Mouse (Mus musculus) CD4-positive, CD25-positive, alpha-beta regulatory T cell, adult 2 months (primary cell): ENCODE measurements around the gene Poc1b.

ENCODE experiments used
- DNase-seq: peaks from one replicate; pipeline ENCODE4 v3.0.0-alpha.2; 2012; ENCODE audit warnings: low read depth, low spot score

The Poc1b gene

DNA sequence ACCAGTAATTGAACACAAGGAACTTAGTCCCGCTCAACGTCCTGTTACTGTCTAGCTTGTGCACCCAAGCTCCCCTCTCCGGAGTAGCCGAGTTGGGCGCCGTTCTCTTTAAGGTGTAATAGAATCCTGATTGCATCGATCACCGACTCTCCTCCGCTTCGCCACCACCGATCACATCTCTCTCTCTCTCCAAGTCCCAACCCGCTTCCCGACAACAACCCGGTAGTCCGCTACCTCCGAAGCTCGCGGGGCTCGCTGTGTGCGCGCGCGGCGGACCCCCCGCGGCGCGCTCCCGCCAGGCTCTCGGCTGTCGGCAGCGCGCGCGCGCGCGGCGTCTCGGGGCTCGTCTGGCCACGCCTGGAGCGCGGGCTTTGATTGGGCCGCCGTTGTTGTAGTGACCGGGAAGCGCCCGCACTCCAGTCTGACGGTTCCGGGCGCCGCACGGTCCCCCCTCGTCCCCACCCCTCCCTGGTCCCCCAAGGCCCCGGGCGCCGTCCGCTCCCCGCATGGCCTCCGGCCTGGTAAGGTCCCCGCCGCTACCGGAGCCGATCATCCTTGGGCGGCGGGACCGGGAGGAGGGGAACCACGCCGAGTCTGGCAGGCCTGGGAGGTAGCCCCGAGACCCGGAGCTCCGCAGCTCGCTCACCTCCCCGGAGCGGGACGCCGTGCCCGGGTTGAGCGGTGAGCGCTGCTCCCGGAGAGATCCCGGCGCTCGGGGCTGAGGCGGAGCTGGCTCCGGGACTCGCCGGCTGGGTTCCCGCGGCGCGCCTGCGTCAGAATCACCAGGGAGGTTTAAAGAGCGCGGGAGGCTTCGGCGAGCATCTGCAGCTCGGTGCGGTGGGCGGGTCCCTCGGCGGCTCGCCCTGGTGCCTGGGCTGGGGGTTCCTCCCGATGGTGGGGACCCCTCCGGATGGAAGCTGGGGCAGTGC is at the start of gene Poc1b:
TSS of gene Poc1b (plus strand) at position 334 of the 929 bp plus-strand sequence.
- DNase-seq: peak; percentile 85

DNA sequence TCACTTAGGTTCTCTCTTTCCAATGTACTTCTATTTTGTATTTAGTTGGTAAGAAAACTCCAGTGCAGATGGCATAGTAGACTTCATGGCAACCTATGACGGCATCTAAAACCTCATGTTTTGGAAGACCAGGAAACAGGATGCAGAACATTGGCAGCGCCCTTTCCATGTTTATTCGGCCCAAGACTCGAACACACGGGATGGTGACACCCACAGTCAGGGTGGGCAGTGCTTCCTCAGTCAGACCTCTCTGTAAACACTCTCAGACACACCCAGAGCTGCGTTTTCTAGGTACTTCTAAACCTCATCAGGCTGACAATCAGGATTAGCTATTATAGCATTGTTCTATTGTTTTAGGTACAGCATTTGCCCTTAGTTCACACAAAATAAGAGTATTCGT is 46.2 kb upstream of the Poc1b start:
- no peak for DNase-seq

DNA sequence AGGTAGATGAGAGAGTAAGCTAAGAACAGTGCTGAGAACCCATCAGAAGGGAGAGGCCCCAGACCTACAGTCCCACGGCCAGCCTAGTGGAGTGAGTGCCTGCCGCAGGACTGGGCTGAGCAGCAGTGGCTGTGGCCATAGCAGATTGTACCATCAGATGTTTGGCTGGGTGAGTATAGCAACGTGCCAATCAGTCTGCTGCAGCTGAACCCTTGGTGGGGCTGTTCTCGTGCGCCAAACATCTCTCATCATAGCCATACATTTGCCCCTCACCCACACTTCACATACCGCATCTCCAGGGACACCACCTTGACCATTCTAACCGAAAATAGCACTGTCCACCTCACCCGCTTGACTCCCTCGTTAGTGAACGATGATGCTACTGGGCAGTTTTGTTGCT is 45.4 kb upstream of the Poc1b start:
- DNase-seq: no peak

DNA sequence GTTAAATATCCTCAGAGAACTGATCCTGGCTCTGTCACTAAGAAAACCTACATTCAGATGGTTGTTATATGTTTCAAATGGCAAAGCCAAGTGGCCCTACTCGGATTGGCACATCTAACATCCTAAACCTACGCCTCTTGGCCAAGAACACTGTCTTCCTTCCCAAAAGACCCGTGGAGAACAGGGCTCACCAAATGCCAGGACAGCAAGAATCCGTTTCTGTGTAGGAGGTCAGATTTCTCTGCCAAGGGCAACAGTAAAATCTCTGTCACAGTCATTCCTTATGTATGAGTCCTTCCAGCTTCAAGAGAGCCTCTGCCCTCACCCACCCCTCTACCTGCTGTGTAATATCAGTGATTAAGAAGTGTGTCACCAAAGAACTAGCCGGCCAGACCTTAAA is 44.3 kb upstream of the Poc1b start:
- no peak for DNase-seq

DNA sequence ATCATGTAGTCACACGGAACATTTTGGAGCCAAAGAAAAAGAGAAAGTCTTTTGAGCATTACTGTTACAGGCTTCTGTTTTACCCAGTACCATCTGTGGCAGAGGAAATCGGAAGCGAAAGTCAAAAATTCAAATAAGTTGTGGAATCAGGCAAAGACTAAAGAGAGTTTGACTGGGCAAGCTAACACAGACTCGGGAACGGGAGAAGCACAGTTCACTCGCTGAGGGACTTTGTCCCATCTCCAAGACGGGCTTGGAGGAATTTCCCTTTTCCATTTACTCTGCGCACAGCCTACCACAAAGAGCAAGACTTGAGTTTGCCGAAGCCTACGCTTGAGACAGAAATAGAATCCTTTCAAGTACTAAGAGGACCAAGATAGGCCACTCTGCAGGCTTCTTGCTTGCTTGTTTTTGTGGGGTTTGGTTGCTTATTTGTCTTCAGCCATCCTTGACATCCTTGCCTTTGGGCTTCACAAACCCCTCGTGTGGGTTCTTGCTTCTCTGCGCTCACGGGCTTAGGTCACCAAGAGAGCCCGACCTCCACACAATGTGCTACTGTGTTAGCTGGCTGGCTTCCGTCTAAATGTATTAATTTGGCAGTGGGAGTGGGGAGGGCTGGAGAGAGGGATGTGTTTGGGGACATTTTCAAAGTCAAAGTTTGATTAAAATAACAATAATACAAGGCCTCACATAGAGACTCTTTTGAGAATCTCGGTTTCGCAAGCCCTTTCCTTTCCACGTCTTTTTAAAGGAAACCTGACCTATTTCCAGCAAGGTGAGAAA is 30.5 kb upstream of the Poc1b start:
- no peak for DNase-seq

DNA sequence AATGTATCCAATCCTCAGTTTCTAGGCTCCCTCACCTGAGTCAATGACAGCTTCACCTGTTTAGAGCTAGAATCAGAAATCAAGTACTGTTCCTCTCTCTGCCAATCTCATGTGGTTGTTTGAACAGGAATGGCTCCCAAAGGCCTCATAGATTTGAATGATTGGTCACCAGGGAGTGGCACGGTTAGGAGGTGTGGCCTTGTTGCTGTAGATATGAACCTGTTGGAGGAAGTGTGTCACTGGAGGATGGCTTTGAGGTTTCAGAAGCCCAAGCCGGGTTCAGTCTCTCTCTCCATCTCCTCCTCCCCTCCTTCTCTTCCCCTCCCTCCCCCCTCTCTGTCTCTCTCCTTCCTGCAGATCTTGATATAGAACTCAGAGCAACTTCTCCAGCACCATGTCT is 28.2 kb upstream of the Poc1b start:
- no peak for DNase-seq

DNA sequence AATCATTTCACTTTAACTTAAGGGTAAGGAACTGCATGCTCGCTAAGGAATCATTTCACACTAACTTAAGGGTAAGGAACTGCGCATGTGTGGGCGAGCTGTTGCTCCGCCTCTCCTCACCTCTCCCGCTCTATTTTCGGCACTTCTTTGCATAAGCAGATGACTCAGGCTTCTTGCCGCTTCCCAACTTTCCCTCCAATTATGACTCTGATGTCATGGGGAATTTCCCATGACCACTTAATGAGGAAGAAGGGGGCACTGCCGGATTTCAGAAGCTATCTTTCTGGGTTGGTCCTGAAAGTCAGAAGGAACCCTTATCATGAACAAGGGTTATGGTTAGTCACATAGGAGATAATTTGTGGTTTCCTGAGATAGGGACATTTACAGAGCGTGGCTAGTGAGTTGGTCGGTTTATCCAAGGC is 25.3 kb upstream of the Poc1b start:
- DNase-seq: peak; percentile 29

DNA sequence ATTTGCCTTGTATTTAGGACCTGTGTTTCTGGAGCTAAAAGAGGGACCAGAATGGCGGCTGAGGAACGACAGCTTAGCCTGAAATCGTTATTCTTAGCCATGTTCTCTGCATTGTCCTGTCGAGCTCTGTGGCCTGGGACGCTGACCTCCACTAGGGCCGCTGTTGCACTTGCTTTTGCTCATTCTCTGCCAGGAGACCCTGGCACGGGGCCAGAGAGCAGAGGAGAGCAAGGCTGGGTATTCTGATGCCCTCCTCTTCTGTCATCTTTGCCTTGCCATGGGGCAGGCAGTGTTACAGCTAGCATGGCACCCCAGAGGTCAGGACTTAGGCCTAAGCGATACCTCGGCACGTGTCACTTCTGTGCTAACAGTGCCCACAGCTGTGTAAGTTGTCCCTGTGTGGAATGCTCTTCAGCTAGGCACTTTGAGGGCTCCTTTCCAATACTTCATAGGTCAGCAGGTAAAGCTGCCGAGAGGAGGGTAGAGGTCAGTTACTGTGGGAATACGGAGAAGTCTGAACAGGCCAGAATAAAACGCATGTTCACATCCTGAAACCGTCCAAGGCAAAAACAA is 23.3 kb upstream of the Poc1b start:
- DNase-seq: no peak

DNA sequence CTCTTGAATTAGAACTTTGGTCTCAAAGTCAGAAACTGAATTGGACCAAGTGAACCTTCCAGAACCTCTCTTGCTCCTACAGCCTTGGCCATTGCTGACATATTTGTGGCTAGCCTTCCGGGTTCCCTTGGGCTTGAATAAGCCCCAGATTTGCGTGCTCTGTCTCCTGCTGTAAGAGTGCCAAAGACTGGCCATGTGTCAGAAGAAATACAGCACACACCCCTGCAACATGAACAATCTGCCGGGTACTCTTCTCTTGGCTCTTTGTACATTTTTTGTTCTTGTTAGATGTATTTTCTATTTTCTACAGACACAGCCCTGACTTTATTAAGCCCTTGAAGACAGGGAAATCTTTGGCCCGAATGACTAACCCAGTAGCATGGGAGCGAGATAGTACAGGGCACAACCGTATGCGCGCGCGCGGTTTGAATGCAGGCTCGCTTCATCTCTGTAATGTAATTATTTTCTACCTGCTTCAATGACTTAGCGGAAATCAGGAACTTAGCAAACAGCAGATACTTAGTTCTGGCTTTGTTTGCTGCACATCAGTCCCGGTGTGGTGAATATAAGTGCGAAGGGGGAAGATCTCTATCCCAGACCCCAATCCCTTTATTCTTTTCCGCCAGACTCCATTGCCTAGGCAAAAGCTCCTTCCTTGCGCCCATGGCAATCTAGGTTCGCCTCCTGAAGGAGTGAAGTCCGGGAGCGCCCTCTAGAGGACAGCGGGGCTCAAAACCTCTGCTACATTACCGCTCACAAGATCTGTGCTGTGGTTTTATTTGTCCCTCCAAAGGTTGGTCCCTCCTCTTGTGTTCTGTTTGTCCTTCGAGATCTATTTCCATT is 22.2 kb upstream of the Poc1b start:
- peak; percentile 89 for DNase-seq

DNA sequence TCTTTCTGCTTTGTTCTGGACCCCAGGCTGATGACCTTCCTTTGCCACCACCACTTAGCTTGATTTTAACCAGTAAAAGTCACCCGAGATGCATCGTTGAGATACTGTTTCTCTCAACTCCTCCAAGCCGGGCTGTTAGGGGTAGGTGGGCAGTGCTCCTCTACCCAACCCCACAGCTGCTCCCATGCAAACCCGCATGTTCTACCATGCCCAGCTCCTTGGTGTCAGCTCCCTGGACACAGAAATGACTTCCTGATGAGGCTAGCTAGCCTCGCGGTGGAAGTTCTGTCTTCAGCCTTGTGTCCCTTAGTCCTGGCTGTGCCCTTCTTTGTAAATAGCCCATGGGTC is 21.6 kb upstream of the Poc1b start:
- DNase-seq: no peak

DNA sequence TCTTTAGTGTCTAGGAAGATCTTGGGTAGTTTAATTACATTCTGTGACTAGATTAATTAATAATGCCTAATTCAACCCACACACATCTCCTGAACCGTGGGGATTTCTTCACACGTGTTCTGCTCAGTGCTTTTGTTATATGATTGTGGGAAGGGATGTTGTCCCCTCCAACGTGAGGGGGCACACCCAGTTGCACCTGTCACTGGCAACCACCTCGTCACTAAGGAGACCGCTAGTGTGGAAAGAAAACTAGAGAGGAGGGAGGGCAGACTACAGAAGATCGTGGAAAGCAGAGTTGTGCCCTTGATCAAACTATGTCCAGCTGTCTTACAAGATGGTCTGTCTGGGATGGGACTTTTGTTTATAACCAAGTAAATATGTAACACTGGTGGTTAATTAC is 20.8 kb upstream of the Poc1b start:
- DNase-seq: no peak

DNA sequence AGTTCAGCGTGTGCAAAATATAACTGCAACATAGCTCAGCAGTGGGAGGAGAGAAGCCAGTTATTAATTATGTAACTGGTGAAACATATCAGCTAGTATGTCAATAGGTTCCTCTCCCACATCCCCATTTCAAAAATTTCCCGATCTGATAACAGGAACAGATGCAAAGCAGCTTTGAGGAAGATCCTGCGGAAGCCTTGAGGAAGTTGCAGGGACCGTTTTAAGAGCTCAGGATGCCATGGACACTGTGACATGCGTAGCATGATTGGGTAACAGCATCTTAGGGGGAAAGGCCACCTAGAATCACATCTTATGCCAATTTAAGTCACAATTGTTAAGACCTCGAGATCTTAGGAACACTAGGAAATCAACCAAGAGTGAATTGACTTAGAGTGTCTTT is 16.9 kb upstream of the Poc1b start:
- no peak for DNase-seq

DNA sequence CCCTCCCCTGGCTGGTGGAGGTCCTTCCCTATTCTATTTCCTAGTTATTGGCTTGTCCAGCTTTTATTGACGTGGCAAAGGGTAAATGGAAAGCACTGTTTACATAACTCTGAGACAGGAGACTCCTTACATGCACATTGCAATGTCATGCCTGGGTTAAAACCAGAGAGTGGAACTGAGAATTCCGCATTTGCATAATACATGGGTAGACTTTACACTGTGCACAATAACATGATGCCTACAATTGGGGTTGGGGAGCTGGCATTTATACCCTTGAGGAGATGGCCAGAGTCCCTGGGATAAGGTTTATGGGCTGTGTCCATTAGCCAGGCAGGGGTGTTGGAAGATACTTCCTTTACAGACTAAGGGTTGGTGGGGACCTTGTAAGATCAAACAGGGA is 13.5 kb upstream of the Poc1b start:
- DNase-seq: no peak

DNA sequence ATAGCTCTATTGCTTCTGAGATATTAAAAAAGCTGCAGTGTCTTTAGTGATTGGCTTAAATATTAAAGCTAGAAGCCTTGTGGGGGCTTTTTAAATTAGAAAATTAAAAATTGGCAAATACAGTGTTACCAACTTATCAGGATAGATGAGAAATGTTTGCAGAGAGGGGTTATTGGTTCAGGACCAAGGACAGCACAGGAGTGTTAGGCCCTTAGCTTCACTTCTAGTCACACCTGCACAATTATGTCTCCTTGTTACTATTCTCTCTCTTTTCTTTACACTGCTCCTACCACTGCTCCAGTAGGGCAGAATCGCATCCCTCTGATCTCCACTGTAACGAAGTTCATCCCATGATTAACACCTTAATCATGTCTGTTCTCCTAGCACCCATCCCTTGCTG is 11.7 kb upstream of the Poc1b start:
- DNase-seq: no peak

DNA sequence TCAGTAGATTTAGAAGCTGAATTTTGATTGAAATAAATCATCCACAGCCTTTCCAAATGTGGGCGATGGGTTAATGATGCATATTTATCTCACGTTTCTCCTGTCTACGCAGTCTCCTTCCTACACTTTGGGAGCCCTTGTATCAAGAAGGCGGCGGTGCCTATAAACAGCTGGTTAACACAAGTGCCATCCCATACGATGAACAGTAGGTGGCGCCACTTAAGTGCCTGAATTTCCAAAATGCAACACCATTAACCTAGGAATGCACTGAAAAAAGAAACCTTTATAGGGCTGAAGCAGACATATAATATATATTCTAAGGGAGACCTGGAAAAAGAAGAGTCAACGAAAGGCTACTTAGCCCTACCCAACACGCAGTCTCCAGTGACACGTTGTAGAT is 9.5 kb upstream of the Poc1b start:
- DNase-seq: peak; percentile 82

DNA sequence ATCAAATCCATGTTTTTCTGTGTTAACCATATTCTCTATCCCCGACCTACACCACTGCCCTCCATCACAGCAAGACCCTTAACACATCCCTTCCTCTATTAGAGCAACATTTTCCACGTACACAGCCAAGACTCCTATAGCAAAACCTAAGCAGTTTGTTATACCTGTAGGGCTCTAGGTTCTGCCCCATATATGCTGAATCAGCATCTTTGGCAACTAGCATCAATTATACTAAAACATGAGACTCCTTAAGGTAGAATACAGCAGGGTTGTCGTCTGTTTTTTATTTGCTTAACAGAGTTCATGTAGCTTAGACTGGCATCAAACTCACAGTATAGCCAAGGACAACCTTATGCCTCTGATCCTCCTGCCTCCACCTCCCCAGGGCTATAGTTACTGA is 1.3 kb upstream of the Poc1b start:
- DNase-seq: no peak

DNA sequence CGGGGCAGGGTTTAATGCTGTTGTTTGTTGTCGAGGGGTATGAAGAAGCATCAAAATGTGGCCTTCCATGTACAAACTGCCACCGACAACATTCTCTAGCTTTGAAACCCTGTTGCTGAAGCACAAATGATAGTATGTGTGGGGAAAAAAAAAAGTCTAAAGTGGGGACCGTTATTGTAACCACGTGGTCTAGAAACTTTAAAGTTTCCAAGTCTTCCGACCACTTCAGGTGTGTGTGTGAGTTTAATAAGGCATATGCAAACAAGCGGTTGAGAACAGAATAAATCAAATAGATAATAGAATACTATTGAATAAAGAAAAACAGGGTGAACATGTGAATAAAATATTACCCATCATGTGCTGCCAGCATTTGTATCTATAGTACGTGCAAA is 529 bp upstream of the Poc1b start:
- DNase-seq: no peak

DNA sequence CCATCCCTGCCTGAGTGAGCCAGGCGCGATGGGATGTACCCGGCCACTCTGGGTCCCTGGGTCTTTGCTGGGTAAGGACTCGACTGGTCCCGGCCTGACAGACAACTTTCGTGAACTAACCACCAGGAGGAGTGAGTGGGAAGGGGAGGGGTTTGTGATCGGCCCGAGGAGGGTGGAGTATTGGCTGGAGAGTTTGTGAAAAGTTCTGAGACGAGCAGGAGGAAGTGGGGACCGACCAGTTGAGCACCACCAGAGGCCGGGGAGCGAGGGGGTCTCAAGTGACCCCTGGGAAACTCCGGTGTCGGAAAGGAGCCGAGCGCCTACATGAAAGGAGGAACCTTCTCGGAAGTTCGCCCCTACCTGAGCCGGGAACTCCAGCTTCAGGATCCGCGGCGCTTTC is 1.1 kb downstream of the Poc1b start, which contains the start of gene Galnt4:
TSS of gene Galnt4 (plus strand) at position 196 of the 400 bp plus-strand sequence.
- peak; percentile 88 for DNase-seq

DNA sequence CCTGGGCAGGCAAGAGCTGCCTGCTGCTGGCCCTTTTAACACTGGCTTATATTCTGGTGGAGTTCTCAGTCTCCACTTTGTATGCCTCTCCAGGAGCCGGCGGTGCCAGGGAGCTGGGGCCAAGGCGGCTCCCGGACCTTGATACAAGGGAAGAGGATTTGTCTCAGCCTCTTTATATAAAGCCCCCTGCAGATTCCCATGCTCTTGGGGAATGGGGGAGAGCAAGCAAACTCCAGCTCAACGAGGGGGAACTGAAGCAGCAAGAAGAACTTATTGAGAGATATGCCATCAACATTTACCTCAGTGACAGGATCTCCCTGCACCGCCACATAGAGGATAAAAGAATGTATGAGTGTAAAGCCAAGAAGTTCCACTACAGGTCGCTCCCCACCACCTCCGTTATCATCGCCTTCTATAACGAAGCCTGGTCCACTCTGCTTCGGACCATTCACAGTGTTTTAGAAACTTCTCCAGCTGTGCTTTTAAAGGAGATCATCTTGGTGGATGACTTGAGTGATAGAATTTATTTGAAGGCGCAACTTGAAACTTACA is 1.7 kb downstream of the Poc1b start:
- peak; percentile 35 for DNase-seq

DNA sequence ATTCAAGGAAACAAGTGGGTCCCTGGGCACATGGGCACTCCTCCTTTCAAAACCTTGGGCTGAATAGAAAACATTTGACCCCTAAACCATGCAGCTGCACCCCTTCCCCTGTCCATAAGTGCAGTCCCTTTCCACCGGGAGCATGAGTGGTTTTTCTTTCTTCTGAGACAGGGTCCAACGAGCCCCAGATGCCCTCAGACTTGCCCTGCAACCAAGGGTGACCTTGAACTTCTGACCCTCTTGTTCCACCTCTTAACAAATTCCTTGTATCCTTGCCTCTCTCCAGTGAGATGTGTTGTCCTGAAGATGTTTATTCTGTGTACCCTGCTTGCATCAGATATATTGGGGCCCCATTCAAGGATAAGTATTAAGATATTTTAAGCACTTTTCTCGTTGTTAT is 6.7 kb downstream of the Poc1b start:
- DNase-seq: no peak

DNA sequence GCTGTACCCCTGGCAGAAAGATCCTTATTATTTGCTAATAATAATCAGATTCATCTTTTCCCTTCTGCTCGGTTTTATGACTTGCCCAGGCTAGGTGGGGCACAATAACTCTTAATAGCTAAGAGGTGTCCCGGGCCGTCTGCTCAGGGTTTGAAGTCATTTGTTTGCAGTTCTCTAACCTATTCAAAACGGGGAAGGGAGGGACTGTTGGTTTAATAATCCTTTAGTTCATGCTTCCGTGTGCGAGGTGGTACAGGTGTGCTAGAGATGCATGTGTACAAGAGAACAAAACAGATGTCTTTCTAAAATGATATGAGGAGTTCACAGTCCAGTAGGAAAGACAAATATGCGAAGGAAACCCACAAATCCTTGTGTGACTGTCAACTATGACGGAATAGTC is 7.5 kb downstream of the Poc1b start:
- DNase-seq: no peak
